Mouse (Mus musculus) midbrain, embryonic 11.5 days (tissue): Measurements from ENCODE around the gene Tpbg. TPM values are rescaled to one million over a fixed set of nuclear protein-coding genes. Genes with fewer than 3 reads are reported as not detected.
"Not testable (repeated sequence)": the region's sequence is repeated elsewhere in the genome, so short reads cannot be mapped to it uniquely, and the experiment has no call there.

Source experiments
- ATAC-seq: fragments of 200-750 bp; cut with Nextera tagmentation; 2 replicates; pipeline ENCODE4 v1.8.0; 2017; ENCODE audit warnings: moderate TSS enrichment, moderate library complexity; ENCODE audit not compliant: low FRiP score
- DNase-seq: peaks from one replicate; pipeline ENCODE4 v3.0.0; 2015; ENCODE audit warnings: low spot score; ENCODE audit errors: missing footprints
- H3K27ac ChIP-seq: fragments of 300-500 bp; sonication (generic); 2 replicates; pipeline ENCODE4 v1.5.1; 2014; ENCODE audit warnings: low read depth, low read length
- H3K27me3 ChIP-seq: fragments of 300-500 bp; sonication (generic); 2 replicates; pipeline ENCODE4 v1.6.1; 2014; ENCODE audit warnings: mild to moderate bottlenecking, low read length, moderate library complexity, mixed read lengths; ENCODE audit not compliant: control insufficient read depth, insufficient read depth
- H3K36me3 ChIP-seq: fragments of 300-500 bp; sonication (generic); 2 replicates; pipeline ENCODE4 v1.6.1; 2014; ENCODE audit warnings: mild to moderate bottlenecking, low read length, moderate library complexity, mixed read lengths; ENCODE audit not compliant: control insufficient read depth, insufficient read depth
- H3K4me1 ChIP-seq: fragments of 300-500 bp; sonication (generic); 2 replicates; pipeline ENCODE4 v1.6.1; 2014; ENCODE audit warnings: low read length; ENCODE audit not compliant: control insufficient read depth, insufficient read depth
- H3K4me2 ChIP-seq: fragments of 300-500 bp; sonication (generic); 2 replicates; pipeline ENCODE4 v1.6.1; 2014; ENCODE audit warnings: mild to moderate bottlenecking, moderate library complexity
- H3K4me3 ChIP-seq: fragments of 300-500 bp; sonication (generic); 2 replicates; pipeline ENCODE4 v1.5.1; 2014; ENCODE audit warnings: low read depth, low read length
- H3K9ac ChIP-seq: fragments of 300-500 bp; sonication (generic); 2 replicates; pipeline ENCODE4 v1.6.1; 2014; ENCODE audit warnings: low read length
- H3K9me3 ChIP-seq: fragments of 300-500 bp; sonication (generic); 2 replicates; pipeline ENCODE4 v1.6.1; 2016; ENCODE audit warnings: low read length; ENCODE audit not compliant: control insufficient read depth
- WGBS: fragments of 180-500 bp; shearing (Covaris S2); extraction: QIAGEN DNeasy Blood & Tissue Kit; methylation state at CpG from one replicate; pipeline ENCODE4 v1.1.7; 2014; 5-methylcytosine and 5-hydroxymethylcytosine counted together
- polyA plus RNA-seq: library from polyadenylated mRNA; unstranded; fragments of >200 nt; fragmentation: Nextera tagmentation; extraction: Ambion mirVana; gene quantifications from 2 replicates; pipeline ENCODE4 v1.2.1, GENCODE M21; 2014

Tpbg gene
- 38.1 and 46.6 TPM in 2 replicates for polyA plus RNA-seq

DNA sequence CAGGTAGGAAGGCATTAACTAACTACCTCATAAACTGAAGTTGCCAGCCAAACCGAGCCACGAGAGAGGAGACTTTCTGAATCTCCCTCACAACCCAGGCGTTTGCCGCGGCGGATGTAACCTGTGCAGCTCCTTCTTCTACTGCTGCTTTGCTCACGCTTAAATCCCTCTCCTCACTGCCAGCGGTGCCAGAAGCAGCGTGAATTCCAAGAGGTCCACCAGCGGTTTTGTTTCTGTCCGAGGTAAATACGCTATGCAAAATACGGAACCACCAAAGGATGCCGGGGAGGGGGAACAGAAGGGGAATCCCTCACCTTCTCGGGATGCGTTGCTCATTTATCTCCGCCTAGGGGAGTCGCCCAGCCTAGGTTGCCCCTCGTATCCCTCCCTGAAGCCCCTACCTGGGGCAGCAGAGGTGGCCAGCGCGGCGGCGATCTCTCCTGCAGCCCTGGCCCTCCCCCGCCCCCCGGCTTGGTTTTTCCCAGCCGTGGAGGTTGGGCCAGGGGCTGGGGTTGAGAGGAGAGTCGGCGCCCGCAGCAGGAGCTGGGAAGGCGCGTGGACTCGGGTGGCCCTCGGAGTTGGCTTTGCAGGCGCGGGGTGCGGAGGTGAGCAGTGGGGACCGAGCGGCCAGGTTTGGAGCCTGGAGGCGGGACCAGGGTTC is at the start of gene Tpbg:
TSS of gene Tpbg (plus strand) at position 30 of the 661 bp plus-strand sequence.
- peak; percentile 98 for DNase-seq
- ATAC-seq = peak; percentile 84
- Histone ChIP-seq H3K9me3 (no peaks in the 10 kb centered on the region), H3K27me3 (peaks cover 2% of the 10 kb centered on the region; the same call in 1 of the 2 replicates), H3K4me3 (peak within 1 kb of the TSS; percentile 63), H3K36me3 (no peaks in the 10 kb centered on the region), H3K4me2 (peak within 1 kb of the TSS; percentile 98), H3K4me1 (peaks cover 8% of the 10 kb centered on the region), H3K27ac (peak within 1 kb of the TSS; percentile 67), H3K9ac (peak within 1 kb of the TSS; percentile 77)
- under 1% methylated on average over 38 of the region's 39 CpGs for WGBS

DNA sequence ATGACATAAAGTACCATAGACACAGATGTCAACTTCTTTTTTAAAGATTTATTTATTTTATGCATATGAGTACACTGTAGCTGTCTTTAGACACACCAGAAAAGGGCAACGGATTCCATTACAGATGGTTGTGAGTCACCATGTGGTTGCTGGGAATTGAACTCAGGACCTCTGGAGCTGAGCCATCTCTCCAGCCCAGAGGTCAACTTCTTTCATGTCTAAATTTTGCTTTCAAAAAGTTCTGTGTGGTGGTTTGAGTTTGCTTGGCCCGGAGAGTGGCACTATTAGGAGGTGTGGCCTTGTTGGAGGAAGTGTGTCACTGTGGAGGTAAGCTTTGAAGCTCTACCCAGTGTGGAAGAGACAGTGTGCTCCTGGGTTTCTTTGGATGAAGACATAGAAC is 40.2 kb upstream of the Tpbg start:
- not testable (repeated sequence) for DNase-seq, H3K4me1 ChIP-seq, H3K27ac ChIP-seq, H3K9me3 ChIP-seq, ATAC-seq, H3K4me2 ChIP-seq, H3K36me3 ChIP-seq, H3K4me3 ChIP-seq, H3K27me3 ChIP-seq, H3K9ac ChIP-seq
- 86% methylated on average over 2 of the region's 2 CpGs for WGBS

DNA sequence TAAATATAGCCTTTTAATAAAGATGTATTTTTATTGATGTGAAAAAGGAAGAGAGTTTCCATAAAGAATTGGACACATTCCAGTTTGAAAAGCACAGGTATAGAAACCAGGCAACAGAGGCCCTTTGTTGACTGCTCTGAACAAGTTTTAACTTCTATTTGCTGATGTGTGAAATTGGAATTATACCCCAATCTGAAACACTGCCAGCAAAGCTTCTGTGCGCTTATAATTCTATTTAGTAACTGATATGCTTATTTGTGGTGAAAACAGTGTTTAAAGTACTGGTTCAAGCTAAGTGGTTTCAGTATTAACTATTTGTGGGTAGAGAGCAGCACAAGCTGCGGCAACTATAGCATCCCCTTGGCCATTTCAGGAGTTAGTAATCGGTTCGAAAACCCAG is 39.6 kb upstream of the Tpbg start:
- H3K4me3 ChIP-seq = no peak overlapping the region
- no peak overlapping the region for H3K9ac ChIP-seq
- H3K27me3 ChIP-seq = no peaks in the 10 kb centered on the region
- no peaks in the 10 kb centered on the region for H3K4me1 ChIP-seq
- 86% methylated on average over 4 of the region's 4 CpGs for WGBS
- H3K36me3 ChIP-seq = no peaks in the 10 kb centered on the region
- no peak for DNase-seq
- no peaks in the 10 kb centered on the region for H3K9me3 ChIP-seq
- H3K4me2 ChIP-seq = no peak overlapping the region
- no peak for ATAC-seq
- H3K27ac ChIP-seq = no peak overlapping the region

DNA sequence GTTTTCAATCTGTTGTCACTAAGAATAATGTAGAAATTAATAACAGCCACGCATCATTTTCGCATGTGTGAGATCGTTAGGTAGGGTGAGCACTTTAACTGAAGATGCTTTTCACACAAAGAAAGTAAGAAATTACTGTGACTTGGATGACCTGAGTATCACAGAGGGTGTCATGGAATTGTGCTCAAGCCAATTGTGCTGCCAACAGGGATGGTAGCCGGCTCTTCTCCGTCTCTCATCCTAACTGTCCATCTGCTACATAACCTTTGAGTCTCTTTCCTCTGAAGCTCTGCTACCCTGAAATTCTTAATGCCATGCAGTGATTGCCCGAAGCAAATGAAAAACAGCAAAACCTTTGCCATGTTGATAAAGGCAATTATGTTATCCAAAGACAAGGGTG is 35.8 kb upstream of the Tpbg start:
- ATAC-seq (no peak), DNase-seq (no peak)
- H3K9ac ChIP-seq = no peak overlapping the region
- no peak overlapping the region for H3K27ac ChIP-seq
- no peaks in the 10 kb centered on the region for H3K36me3 ChIP-seq
- H3K27me3 ChIP-seq = no peaks in the 10 kb centered on the region
- no peaks in the 10 kb centered on the region for H3K4me1 ChIP-seq
- WGBS = 94% methylated on average over 6 of the region's 6 CpGs
- H3K4me3 ChIP-seq = no peak overlapping the region
- no peaks in the 10 kb centered on the region for H3K9me3 ChIP-seq
- H3K4me2 ChIP-seq = no peak overlapping the region

DNA sequence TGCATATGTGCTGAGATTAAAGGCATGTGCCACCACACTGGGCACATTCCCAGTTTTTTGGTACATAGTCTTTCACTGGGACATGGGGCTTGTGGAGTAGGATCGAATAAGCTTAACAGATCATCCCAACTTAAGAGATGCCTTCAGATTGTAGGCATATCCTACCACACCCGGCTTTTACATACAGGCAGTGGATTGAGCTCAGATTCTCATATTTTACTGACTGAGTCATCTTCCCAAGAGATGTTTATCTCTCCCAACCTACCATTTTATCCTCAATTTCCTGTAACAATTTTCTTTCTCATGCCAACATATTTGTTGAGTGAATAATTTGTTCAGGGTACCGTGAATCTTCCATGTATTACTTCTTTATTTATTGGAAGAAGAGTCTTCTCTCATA is 32.9 kb upstream of the Tpbg start:
- H3K27ac ChIP-seq = no peak overlapping the region
- H3K27me3 ChIP-seq = no peaks in the 10 kb centered on the region
- ATAC-seq = no peak
- no peak overlapping the region for H3K9ac ChIP-seq
- H3K4me2 ChIP-seq = no peak overlapping the region
- H3K36me3 ChIP-seq = no peaks in the 10 kb centered on the region
- H3K4me1 ChIP-seq = no peaks in the 10 kb centered on the region
- H3K4me3 ChIP-seq = no peak overlapping the region
- no peaks in the 10 kb centered on the region for H3K9me3 ChIP-seq
- DNase-seq = no peak
- 87% methylated on average over 3 of the region's 3 CpGs for WGBS

DNA sequence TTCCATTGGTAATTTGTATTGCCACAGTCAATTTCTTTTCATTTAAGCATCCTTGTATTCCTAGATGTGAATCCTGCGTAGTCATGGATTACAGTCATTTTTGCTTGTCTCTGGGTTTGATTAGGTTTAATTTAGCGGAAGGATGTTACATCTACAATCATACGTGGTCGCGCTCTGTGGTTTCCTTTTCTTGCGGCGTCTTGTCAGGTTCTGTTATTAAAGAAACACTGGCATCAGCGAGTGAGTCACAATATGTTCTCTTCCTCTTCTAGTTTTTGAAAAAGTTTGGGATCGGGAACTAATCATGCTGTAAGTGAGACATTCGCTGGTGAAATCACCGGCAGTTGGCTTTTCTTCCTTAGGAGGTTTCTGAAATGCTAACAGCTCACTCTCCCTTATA is 21.4 kb upstream of the Tpbg start:
- ATAC-seq (no peak), DNase-seq (no peak)
- Histone ChIP-seq H3K27ac (no peak overlapping the region), H3K9ac (no peak overlapping the region), H3K36me3 (no peaks in the 10 kb centered on the region), H3K4me3 (no peak overlapping the region), H3K4me2 (no peak overlapping the region), H3K4me1 (no peaks in the 10 kb centered on the region), H3K9me3 (no peaks in the 10 kb centered on the region), H3K27me3 (no peaks in the 10 kb centered on the region)
- WGBS = 90% methylated on average over 11 of the region's 11 CpGs

DNA sequence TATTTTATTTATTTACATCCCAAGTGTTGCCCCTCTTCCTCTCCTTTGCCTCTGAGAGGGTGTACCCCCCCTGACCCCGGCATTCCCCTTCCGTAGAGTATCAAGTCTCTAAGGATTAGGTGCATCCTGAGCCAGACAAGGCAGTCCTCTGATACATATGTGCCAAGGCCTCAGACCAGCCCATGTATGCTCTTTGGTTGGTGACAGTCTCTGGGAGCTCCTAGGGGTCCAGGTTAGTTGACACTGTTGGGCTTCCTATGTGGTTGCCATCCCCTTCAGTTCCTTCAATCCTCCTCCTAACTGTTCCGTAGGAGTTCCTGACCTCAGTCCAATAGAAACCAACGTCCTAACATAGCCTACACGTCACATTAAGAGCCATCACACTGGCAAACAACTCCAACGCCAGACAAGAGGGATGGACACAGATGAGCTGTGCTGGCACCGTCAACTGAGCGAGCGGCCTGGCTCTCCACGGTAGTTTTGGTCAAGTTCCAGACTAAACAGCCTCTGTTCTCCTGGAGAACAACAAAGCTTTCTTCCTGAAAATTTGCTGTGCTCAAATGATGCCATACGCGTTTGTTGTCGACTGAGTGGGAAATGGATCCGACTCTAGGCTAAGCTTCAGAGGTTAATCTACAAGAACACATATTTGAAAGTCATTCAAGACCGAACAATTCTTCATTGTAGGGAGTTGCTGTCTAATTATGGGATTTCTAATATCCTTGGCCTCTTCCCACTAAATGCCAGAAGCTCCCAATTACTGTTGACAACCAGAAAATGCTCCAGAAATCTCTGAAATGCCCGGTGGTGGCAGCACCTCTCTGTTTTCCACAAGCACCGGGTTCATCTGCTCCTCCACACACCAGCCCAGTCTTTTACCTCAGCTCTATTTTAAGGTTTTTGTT is 6.4 kb upstream of the Tpbg start:
- DNase-seq (no peak), ATAC-seq (no peak)
- Histone ChIP-seq H3K4me3 (no peak overlapping the region), H3K9me3 (no peaks in the 10 kb centered on the region), H3K4me2 (no peak overlapping the region), H3K27me3 (no peaks in the 10 kb centered on the region), H3K4me1 (no peaks in the 10 kb centered on the region), H3K9ac (no peak overlapping the region), H3K27ac (no peak overlapping the region), H3K36me3 (no peaks in the 10 kb centered on the region)
- WGBS = 90% methylated on average over 17 of the region's 17 CpGs

DNA sequence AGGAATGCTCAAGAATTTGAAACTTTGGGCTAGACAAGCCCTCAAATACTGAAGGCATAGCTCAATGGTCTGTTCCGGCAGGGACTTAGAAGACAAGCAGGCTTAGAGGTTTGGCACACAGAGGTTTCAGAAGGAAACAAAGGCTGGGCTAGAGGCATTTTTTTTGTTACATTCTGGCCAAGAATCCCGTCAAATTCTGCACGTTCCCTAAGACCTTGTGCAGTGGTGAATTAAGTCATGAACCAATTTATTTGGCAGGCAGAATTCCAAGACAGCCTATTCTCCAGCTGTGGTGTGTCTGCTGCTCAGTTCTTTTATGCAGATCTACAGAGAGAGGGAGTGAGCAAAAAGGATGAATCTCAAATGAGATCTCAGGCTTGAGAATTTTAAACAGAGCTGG is 2.6 kb upstream of the Tpbg start:
- H3K9ac ChIP-seq = no peak overlapping the region
- no peaks in the 10 kb centered on the region for H3K36me3 ChIP-seq
- H3K4me2 ChIP-seq = no peak overlapping the region
- H3K27me3 ChIP-seq = peaks cover 2% of the 10 kb centered on the region; the same call in 1 of the 2 replicates
- no peak overlapping the region for H3K27ac ChIP-seq
- no peak for ATAC-seq
- peaks cover 5% of the 10 kb centered on the region for H3K4me1 ChIP-seq
- WGBS = 22% methylated on average over 3 of the region's 3 CpGs
- DNase-seq = no peak
- H3K4me3 ChIP-seq = no peak overlapping the region
- no peaks in the 10 kb centered on the region for H3K9me3 ChIP-seq

DNA sequence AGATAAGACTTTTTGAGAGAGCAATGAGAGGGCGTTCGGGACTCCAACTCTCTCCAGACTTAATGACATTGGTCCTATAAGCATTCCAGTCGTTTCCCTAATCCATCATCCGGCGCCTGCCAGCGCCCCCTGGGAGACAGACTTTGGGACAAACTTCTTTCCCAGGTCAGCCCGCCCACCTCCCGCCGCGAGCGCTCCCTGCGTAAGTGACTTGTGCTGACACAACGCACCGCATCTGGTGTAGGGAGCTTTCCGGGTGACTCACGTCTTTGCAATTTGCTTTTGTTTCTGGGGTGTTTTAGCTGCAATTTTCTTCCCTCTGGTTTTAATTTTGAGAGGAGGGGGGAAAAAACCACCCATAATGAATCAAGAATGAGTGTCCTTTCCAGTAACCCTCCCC is 289 bp upstream of the Tpbg start:
- Histone ChIP-seq H3K27me3 (peaks cover 2% of the 10 kb centered on the region; the same call in 1 of the 2 replicates), H3K4me2 (peak overlapping the region; percentile 98), H3K27ac (no peak overlapping the region), H3K4me3 (peak overlapping the region; percentile 63), H3K36me3 (no peaks in the 10 kb centered on the region), H3K4me1 (peaks cover 8% of the 10 kb centered on the region), H3K9ac (peak overlapping the region; percentile 77; the same call in 1 of the 2 replicates), H3K9me3 (no peaks in the 10 kb centered on the region)
- DNase-seq (peak; percentile 93), ATAC-seq (no peak)
- WGBS = under 1% methylated on average over 16 of the region's 16 CpGs
